Mouse (Mus musculus) CD4-positive, CD25-positive, alpha-beta regulatory T cell (primary cell): Measurements from ENCODE around the gene 1700034J05Rik. TPM values are rescaled to one million over a fixed set of nuclear protein-coding genes. Genes with fewer than 3 reads are reported as not detected.

Source experiments
- polyA plus RNA-seq: library from polyadenylated mRNA; unstranded; fragments of 100-300 nt; shearing (Covaris generic); gene quantifications from one replicate; pipeline ENCODE4 v1.2.1, GENCODE M21; 2017

Gene 1700034J05Rik
- polyA plus RNA-seq, result not detected

DNA sequence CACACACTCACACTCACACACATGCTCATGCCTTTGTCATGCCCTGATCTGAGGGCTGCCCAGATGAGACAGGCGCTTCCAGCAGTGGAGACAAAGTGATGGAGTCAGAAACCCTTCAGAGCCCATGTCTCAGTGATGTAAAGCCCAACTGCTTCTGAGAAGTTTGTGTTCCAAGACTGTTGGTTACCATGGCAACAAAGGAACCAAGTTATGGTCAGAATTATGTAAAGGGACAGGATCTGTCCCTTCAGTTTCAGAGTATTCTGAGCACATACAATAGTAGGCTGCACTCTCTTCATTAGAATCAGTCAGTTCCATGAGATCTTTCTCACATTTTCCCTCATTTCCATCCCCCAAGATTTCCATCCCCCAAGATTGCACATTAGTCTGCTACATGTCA, at the start of gene 1700034J05Rik:
Gene 1700034J05Rik (minus strand): TSS at position 165 of the 400 bp plus-strand sequence.

Other genes starting within 250 kb of the 1700034J05Rik start
- gene Stk38l, start 229.4 kb downstream of the 1700034J05Rik start, polyA plus RNA-seq, result 10.9 TPM
- gene Arntl2, start 158.4 kb downstream of the 1700034J05Rik start, polyA plus RNA-seq, result 0.85 TPM
- gene Smco2, start 104.3 kb downstream of the 1700034J05Rik start, polyA plus RNA-seq, result not detected
- gene Ppfibp1, start 65.9 kb downstream of the 1700034J05Rik start, polyA plus RNA-seq, result 8.1 TPM
- 0.25 TPM for gene Rep15, start 78.2 kb upstream of the 1700034J05Rik start, polyA plus RNA-seq
- 109 TPM for gene Mrps35, start 88.3 kb upstream of the 1700034J05Rik start, polyA plus RNA-seq
- 0.31 TPM for gene Mansc4, start 132.6 kb upstream of the 1700034J05Rik start, polyA plus RNA-seq
- 16.3 TPM for gene Klhl42, start 137.0 kb upstream of the 1700034J05Rik start, polyA plus RNA-seq